Comparison of ENCODE assay signal across 9 mouse cellular contexts in the genomic region with DNA sequence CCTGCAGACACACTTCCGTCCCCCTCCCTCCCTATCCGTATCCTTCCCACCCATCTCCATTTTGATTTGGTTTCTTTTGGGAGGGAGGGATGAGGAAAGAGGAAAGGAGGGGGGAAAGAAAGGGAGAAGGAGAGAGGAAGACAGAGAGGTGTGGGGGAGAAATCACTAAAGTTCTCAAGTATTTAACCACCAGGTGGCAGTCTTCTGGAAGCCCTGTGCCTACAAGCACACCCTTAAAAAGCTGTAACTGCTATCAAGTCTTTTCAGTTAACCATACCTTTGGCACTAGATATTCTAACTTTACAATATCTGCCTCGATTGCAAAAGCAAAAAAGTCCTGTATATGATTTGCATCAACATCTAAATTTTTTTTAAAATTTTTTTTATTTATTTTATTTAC. TPM values are rescaled to one million over a fixed set of nuclear protein-coding genes. Genes with fewer than 3 reads are reported as not detected.
DNase-seq lines count a peak whose midpoint lies in the region; ATAC-seq and TF ChIP-seq lines count a peak whose summit lies in the region.
"Had no signal": no experiment of that assay in that cellular context is flagged by ENCODE, and none has a peak within 500 bp of the region (broad histone marks: within the 10 kb centered on the region; RNA-seq: fewer than 3 reads in every experiment).

No protein-coding gene starts in this region.

- H3K4me3 ChIP-seq in kidney, embryonic 15.5 days (replicated peaks) = no peak overlapping the region
- no peak overlapping the region for H3K4me3 ChIP-seq in MEL (ENCODE audit: control insufficient read depth in 1 of 2, insufficient read depth in 1 of 2, low read depth in 2 of 2, low read length in 2 of 2)
- H3K4me3 ChIP-seq in stomach, postnatal 0 days (ENCODE audit: low read depth, low read length) = no peak overlapping the region
- H3K4me3 ChIP-seq: stomach, embryonic 15.5 days had no signal

- no peak overlapping the region for H3K27ac ChIP-seq in kidney, embryonic 15.5 days
- no peak overlapping the region for H3K27ac ChIP-seq in MEL (ENCODE audit: control insufficient read depth, low read depth, low read length)
- no peak overlapping the region for H3K27ac ChIP-seq in stomach, postnatal 0 days (replicated peaks)

- no peaks in the 10 kb centered on the region for H3K79me2 ChIP-seq in MEL (ENCODE audit: control insufficient read depth, insufficient read depth, low read length, poor library complexity)

- no peak for TF ChIP-seq POLR2A in MEL (IDR thresholded peaks at IDR 0.05; ENCODE audit: control insufficient read depth in 1 of 2, insufficient read depth in 1 of 2, low read depth in 1 of 2, low read length in 2 of 2, poor library complexity in 1 of 2)

- no peak overlapping the region for H3K4me2 ChIP-seq in kidney, embryonic 15.5 days
- H3K4me2 ChIP-seq in stomach, postnatal 0 days (replicated peaks; ENCODE audit: low read depth) = no peak overlapping the region
- H3K4me2 ChIP-seq: stomach, embryonic 15.5 days had no signal

- TF ChIP-seq RAD21 in MEL (IDR thresholded peaks at IDR 0.05; ENCODE audit: low read depth, low read length) = peak; percentile 53

- WGBS in kidney, embryonic 15.5 days = 40% methylated on average over 3 of the region's 3 CpGs
- 44% methylated on average over 3 of the region's 3 CpGs for WGBS in stomach, postnatal 0 days

- peaks cover 19% of the 10 kb centered on the region for H3K4me1 ChIP-seq in kidney, embryonic 15.5 days
- no peaks in the 10 kb centered on the region for H3K4me1 ChIP-seq in MEL (ENCODE audit: control insufficient read depth in 1 of 2, insufficient read depth in 2 of 2, low read length in 2 of 2)
- no peaks in the 10 kb centered on the region; the same call in 1 of the 2 replicates for H3K4me1 ChIP-seq in stomach, postnatal 0 days (replicated peaks; ENCODE audit: control insufficient read depth, insufficient read depth)

- intact Hi-C loops in left cerebral cortex, postnatal 36 days (cut with DNase I) = loop anchor here (1.0 kb wide), 1 partner anchor 44 kb away; no protein-coding TSS in a partner anchor

- H3K36me3 ChIP-seq in kidney, embryonic 15.5 days = no peaks in the 10 kb centered on the region
- H3K36me3 ChIP-seq in MEL (ENCODE audit: control insufficient read depth in 1 of 2, insufficient read depth in 2 of 2, low read length in 2 of 2) = no peaks in the 10 kb centered on the region; a peak in 2 of 4 replicates
- H3K36me3 ChIP-seq in stomach, postnatal 0 days (ENCODE audit: control insufficient read depth, insufficient read depth, low read length) = no peaks in the 10 kb centered on the region
- H3K36me3 ChIP-seq: stomach, embryonic 15.5 days had no signal

- no peak for TF ChIP-seq EP300 in MEL (IDR thresholded peaks at IDR 0.05; ENCODE audit: low read depth in 1 of 2, low read length in 2 of 2)
- no peak for TF ChIP-seq EP300 in stomach, postnatal 0 days (optimal IDR thresholded peaks at IDR 0.05)

- peak; percentile 58 for DNase-seq in kidney, adult 9 months
- DNase-seq in CD4-positive helper T cell, adult 2 months (ENCODE audit: low read depth, low spot score) = peak; percentile 51
- DNase-seq in MEL (ENCODE audit: low read depth, low spot score) = peak; percentile 52
- DNase-seq in induced T-regulatory cell, adult 2 months (ENCODE audit: low read depth) = peak; percentile 71
- no peak for DNase-seq in stomach, postnatal 0 days (ENCODE audit: low spot score)
- no peak for DNase-seq in gastrocnemius, adult 8-10 months (ENCODE audit: low spot score in 2 of 2)
- DNase-seq in left cerebral cortex, postnatal 36 days (ENCODE audit: low spot score in 2 of 2) = no peak

- H3K9me3 ChIP-seq in kidney, embryonic 15.5 days (replicated peaks) = no peaks in the 10 kb centered on the region
- no peaks in the 10 kb centered on the region for H3K9me3 ChIP-seq in MEL (replicated peaks; ENCODE audit: insufficient read depth, low read length)
- H3K9me3 ChIP-seq in stomach, postnatal 0 days (ENCODE audit: control insufficient read depth, low read length) = no peaks in the 10 kb centered on the region
- H3K9me3 ChIP-seq: stomach, embryonic 15.5 days had no signal

- no peak overlapping the region for H3K9ac ChIP-seq in kidney, embryonic 15.5 days
- H3K9ac ChIP-seq in MEL (ENCODE audit: control insufficient read depth, low read depth, low read length, poor library complexity, severe bottlenecking) = no peak overlapping the region
- H3K9ac ChIP-seq in stomach, postnatal 0 days (ENCODE audit: low read length) = no peak overlapping the region
- H3K9ac ChIP-seq: stomach, embryonic 15.5 days had no signal

- peak; percentile 48 to 75 (median 62) for TF ChIP-seq CTCF in MEL (IDR thresholded peaks at IDR 0.05 in 2 of 3, conservative IDR thresholded peaks at IDR 0.05 in 1 of 3; ENCODE audit: control insufficient read depth in 1 of 3, insufficient read depth in 1 of 3, low read depth in 2 of 3, low read length in 3 of 3, poor library complexity in 1 of 3, severe bottlenecking in 1 of 3)
- TF ChIP-seq CTCF in stomach, postnatal 0 days (IDR thresholded peaks at IDR 0.05; ENCODE audit: low read depth) = peak; percentile 80

- ATAC-seq in kidney, embryonic 15.5 days (replicated peaks; ENCODE audit: low FRiP score) = no peak
- ATAC-seq in stomach, postnatal 0 days (ENCODE audit: low FRiP score, low TSS enrichment) = peak; percentile 68; the same call in 1 of the 2 replicates

- no peaks in the 10 kb centered on the region for H3K27me3 ChIP-seq in kidney, embryonic 15.5 days
- H3K27me3 ChIP-seq in MEL (ENCODE audit: control insufficient read depth in 1 of 2, insufficient read depth in 2 of 2, low read length in 2 of 2) = no peaks in the 10 kb centered on the region
- H3K27me3 ChIP-seq in stomach, postnatal 0 days (ENCODE audit: control insufficient read depth, insufficient read depth, low read length) = no peaks in the 10 kb centered on the region
- H3K27me3 ChIP-seq: stomach, embryonic 15.5 days had no signal

TF ChIP-seq in MEL, 35 proteins besides CTCF, POLR2A, EP300 and RAD21:
- TF ChIP-seq ETS1 (IDR thresholded peaks at IDR 0.05; ENCODE audit: low read depth, low read length) (no peak), RCOR1 (IDR thresholded peaks at IDR 0.05; ENCODE audit: low read depth, low read length) (no peak), ZKSCAN1 (IDR thresholded peaks at IDR 0.05; ENCODE audit: low read depth, low read length) (no peak), JUND (IDR thresholded peaks at IDR 0.05; ENCODE audit: low read depth, low read length) (0 out of 2 replicates have a peak, but pooled peaks have one; percentile 19), BHLHE40 (IDR thresholded peaks at IDR 0.05; ENCODE audit: borderline replicate concordance, low read depth, low read length) (no peak), ZNF384 (IDR thresholded peaks at IDR 0.05; ENCODE audit: low read depth, low read length) (no peak), MXI1 (IDR thresholded peaks at IDR 0.05; ENCODE audit: low read depth, low read length) (no peak), KAT2A (conservative IDR thresholded peaks at IDR 0.05; ENCODE audit: low read depth, low read length) (no peak), MAZ (IDR thresholded peaks at IDR 0.05; ENCODE audit: low read depth, low read length) (no peak), POLR2AphosphoS5 (IDR thresholded peaks at IDR 0.05; ENCODE audit: borderline replicate concordance, low read depth, low read length) (no peak), USF1 (IDR thresholded peaks at IDR 0.05; ENCODE audit: low read depth, low read length) (no peak), TAL1 (IDR thresholded peaks at IDR 0.05; ENCODE audit: low read length) (no peak), ZC3H11A (IDR thresholded peaks at IDR 0.05; ENCODE audit: low read depth, low read length) (peak; percentile 26), MEF2A (IDR thresholded peaks at IDR 0.05; ENCODE audit: extremely low read depth, insufficient replicate concordance, low read depth, low read length, poor library complexity, severe bottlenecking) (no peak), E2F4 (IDR thresholded peaks at IDR 0.05; ENCODE audit: borderline replicate concordance, low read depth, low read length) (no peak), SMC3 (IDR thresholded peaks at IDR 0.05; ENCODE audit: low read depth, low read length) (peak; percentile 74), NELFE (IDR thresholded peaks at IDR 0.05; ENCODE audit: low read depth, low read length) (no peak), MAFK (IDR thresholded peaks at IDR 0.05; ENCODE audit: borderline replicate concordance, low read depth, low read length) (no peak), TBP (IDR thresholded peaks at IDR 0.05; ENCODE audit: low read depth, low read length) (no peak), MYC (IDR thresholded peaks at IDR 0.05; ENCODE audit: low read depth, low read length) (0 out of 2 replicates have a peak, but pooled peaks have one; percentile 37), CHD2 (IDR thresholded peaks at IDR 0.05; ENCODE audit: low read length) (no peak), POLR2AphosphoS2 (IDR thresholded peaks at IDR 0.05; ENCODE audit: low read length) (no peak), NRF1 (IDR thresholded peaks at IDR 0.05; ENCODE audit: insufficient read depth, low read depth, low read length, poor library complexity, severe bottlenecking) (no peak), HCFC1 (IDR thresholded peaks at IDR 0.05; ENCODE audit: low read depth, low read length) (no peak), CHD1 (IDR thresholded peaks at IDR 0.05; ENCODE audit: low read depth, low read length) (no peak)

RNA-seq across cellular contexts. Expression of gene Uvrag, which starts 33.4 kb away (rescaled TPM):
- polyA plus RNA-seq in kidney, embryonic 15.5 days (2015; fragmentation: Nextera tagmentation; extraction: Ambion mirVana) = 19.1 and 22.6 TPM in 2 replicates
- total RNA-seq in MEL (2012; rRNA removed) = 14.1 and 15.0 TPM in 2 replicates
- 10 to 100 TPM in 1 of 2 experiments, not detected in 1; 19.5 TPM for polyA plus RNA-seq in MEL (2012; ENCODE audit: insufficient read depth in 1 of 2, insufficient read length in 2 of 2, low read depth in 1 of 2, low replicate concordance in 2 of 2, missing spikeins in 1 of 2)
- polyA plus RNA-seq in stomach, postnatal 0 days (2015; fragmentation: Nextera tagmentation; extraction: Ambion mirVana) = 9.8 and 10.7 TPM in 2 replicates
- total RNA-seq in gastrocnemius, adult 8-10 months (2022) = 10 to 100 TPM in 3 of 4 experiments, 1 to 10 TPM in 1; 6.0 to 13.1 (median 11.5) TPM
- 10 to 100 TPM; 50.2 to 54.0 TPM for total RNA-seq in left cerebral cortex, postnatal 36 days (2021)

Comparison
In these comparisons a context has a peak if more than half of its experiments do, and no peak if none do; other contexts are left out.
1. DNase-seq: peak in kidney, adult 9 months (single experiment), CD4-positive helper T cell, adult 2 months (single experiment), MEL (single experiment) and induced T-regulatory cell, adult 2 months (single experiment); none in stomach, postnatal 0 days (single experiment), gastrocnemius, adult 8-10 months (0 of 2) and left cerebral cortex, postnatal 36 days (0 of 2).